Mouse (Mus musculus): ENCODE data around the gene Cradd.

The Cradd gene

DNA sequence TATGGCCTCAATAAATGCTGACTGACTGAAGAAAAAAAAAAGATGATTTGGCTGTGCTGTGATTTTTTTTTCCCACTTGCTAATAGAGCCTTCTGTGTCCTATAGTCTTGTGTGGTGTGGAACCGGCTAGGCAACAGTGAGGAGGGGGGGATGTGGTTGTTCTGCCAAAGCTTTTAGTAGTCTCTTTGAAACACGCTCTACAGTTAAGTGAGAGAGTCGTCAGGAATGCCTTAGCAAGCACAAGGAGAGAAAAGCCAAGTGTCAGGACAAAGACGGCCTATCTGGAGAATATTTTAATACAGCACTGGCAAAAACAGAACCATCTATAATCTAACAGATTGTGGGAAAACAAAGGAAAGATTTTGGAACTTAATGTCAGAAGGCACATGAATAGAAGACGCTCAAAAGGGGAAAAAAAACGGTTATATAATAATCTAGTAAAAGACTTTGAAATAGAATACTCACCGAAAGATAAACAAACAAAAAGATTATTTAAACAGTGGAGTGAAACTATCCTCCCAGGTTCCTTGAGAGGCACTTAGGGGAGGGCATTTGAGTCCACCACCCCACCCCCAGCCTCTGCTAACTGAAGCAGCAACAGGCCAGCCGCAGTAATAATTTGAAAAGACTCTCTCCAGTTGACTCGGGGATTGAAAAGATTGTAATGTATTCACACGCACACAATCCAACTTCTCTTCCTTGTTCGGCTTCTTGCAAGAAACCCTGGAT, 16.9 kb downstream of the Cradd start:
- DNase-seq (ENCODE audit: low spot score in 2 of 2), result no peak

DNA sequence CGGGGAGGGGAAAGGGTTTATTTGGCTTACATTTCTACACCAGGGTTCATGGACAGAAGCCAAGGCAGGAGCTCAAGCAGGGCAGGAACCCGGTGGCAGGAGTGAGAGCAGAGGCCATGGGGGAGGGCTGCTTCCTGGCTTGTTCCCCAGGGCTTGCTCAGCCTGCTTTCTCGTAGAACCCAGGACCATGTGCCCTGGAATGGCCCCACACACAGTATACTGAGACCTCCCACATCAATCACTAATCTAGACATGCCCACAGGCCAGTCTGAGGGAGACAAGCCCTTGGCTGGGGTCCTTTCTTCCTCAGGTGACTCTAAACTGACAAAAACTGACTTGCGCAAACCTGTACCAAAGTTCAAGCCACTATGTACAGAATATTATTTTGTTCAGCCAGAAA, 19.7 kb downstream of the Cradd start:
- DNase-seq (ENCODE audit: low spot score in 2 of 2), result no peak

GRCm38 (mm10) chr10:95302211-95303163, 21.4 kb downstream of the Cradd start:
- DNase-seq (ENCODE audit: low spot score in 2 of 2), result no peak

DNA sequence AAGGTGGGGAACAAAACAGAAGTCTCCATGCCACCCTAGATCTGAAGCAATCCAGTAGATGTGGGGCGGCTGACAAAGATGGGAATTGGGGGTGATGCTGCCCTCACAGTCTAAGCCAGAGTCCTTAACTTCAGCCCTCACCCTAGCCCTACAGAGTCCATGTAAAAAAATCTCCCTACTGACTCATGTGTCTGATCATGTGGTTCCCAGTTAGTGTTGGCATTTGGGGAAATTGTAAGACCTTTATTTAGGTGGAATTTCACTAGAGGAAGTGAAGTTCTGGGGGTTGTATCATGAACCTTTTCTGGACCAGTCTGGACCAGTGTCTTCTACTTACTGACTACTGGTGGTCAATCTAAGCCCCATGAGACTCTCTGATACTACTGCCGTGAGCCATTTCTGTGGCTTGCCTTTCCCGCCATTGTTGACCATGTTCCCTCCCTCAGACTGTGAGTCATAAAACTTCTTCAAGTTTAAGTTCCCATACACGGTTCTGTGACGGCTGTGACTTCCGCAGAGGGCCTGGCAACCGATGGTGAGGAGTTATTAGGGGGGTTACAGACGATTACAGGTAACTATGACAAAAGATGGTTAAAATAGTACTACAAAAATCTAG, 23.6 kb downstream of the Cradd start:
- DNase-seq (ENCODE audit: low spot score in 2 of 2), result no peak

GRCm38 (mm10) chr10:95299808-95300133, 24.2 kb downstream of the Cradd start:
- DNase-seq (ENCODE audit: low spot score in 2 of 2), result no peak

DNA sequence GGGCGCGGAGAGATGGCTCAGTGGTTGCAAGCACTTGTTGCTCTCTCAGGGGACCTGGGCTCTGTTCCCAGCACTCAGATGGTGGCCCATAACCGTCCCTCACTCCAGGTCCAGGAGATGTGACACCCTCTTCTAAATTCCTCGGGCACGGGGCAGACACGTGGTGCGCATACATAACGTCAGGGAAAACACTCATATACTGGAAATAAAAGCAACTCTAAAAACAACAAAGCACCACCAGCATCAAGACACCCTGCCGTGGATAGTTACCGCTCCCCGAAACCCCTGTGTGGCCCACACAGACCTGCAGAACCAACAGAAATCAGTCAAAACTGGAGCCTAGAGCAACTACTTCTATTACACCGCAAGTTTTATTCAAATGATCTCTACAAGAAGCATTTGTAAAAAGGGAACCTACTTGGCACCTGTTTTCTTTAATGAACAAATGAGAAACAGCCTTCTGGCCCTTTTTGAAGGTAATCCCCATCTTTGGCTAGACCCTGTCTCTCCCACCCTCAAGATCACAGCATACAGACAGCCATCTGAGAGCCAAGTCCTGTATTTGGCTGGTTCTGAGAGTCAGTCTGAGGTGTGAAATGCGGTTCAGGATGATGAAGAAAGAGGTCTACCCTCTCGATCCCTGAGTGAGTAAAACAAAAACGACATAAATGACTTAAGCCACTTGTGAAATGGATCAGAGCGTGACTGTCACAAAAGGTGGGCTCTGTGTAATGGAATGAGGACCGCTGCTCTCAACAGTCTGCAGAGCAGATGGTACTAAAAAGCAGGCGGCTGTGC, 24.7 kb downstream of the Cradd start:
- no peak for DNase-seq (ENCODE audit: low spot score in 2 of 2)

DNA sequence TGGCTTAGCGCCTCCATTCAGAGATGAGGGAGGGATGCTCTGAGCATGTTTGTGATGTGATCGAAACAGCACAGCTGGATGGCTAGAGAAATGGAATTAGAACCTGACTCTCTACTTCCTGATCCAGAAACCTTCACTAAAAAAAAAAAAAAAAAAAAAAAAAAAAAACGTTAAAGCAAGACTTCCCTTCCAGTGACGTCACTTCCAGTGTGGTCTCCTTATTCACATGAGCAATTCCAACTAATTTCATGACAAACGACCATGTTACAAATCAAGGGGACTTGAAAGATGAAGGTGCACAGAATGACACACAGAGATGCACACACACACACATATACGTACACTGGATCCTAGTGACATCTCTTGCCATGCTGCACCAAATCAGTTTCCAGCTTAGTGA, 25.4 kb downstream of the Cradd start:
- DNase-seq (ENCODE audit: low spot score in 2 of 2), result no peak

DNA sequence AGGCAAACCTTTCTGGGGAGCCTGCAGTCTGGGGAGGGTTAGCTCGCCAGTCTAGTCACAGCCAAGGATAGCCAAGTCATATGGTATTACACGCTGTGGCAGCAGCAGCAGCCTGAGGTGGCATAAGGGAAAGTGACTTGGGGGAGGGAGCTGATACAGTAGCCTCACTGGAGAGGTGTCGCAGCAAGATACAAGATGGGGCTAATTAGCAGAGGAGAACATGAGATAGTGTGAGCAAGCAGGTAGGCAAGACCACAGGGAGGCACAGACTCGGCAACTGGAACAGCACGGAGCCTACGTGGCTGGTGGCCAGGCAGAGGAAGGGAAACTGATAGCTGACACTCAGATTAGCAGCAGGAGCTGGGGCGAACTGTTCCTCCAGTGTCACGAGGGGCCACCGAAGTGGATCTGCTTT, 26.2 kb downstream of the Cradd start:
- no peak for DNase-seq (ENCODE audit: low spot score in 2 of 2)

DNA sequence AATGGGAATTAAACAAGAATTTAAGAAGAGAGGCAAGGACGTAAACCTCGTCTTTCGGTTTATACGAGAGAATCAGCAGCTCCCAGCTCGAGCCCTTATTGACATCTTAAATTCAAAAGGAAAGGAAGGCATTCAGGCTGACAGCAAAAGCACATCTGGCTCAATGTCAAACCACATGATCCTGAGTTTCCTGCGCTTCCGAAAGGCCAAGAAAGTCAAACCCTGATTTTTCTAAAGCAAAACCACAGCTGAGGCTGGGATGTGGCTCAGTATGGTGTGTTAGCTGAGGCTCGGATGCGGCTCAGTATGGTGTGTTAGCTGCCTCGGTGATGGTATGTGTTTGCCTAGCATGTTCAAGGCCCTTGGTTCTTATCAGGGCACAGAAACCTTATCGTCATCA, 26.9 kb downstream of the Cradd start:
- no peak for DNase-seq (ENCODE audit: low spot score in 2 of 2)

DNA sequence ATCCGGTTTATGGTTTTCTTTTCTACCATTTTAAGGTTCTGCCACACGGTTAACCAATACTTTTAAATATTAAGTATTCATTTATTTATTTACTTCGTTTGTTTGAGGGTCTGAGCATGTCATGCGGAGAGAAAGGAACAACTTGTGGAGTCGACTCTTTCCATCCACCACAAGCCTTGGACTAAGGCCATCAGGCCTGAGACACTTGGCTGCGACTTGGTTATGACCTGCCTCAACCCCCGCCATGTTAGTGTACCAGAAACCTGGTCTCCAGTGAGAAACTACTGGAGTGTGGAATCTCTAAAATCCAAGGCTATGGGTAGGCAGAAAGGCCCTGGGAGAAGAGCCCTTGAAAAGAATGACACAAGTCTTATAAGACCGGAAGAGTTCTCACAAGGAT, 30.7 kb downstream of the Cradd start:
- no peak for DNase-seq (ENCODE audit: low spot score in 2 of 2)

DNA sequence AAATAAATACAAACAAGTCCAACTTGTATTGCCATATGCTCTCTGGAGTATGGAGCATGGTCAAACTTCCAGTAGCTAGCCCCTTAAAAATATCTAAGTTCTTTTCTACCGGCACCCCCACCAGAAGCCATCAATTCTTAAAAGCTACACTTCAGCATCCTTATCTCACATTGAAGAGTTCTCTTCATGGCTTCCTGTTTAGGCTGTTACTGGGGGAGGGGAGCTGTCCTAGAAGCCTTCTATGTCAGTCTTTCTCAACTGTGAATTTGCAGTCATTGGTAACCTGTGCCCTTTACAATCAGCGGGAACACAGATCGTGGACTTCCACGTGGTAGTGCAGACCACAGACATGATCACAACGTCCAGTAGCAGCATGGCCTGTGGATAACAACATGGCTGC, 31.7 kb downstream of the Cradd start:
- no peak for DNase-seq (ENCODE audit: low spot score in 2 of 2)

- DNase-seq (ENCODE audit: low spot score in 2 of 2), result peak in 1 of 2 experiments; percentile 38
Observed at GRCm38 (mm10) chr10:95291133-95291876, 32.6 kb downstream of the Cradd start.

DNA sequence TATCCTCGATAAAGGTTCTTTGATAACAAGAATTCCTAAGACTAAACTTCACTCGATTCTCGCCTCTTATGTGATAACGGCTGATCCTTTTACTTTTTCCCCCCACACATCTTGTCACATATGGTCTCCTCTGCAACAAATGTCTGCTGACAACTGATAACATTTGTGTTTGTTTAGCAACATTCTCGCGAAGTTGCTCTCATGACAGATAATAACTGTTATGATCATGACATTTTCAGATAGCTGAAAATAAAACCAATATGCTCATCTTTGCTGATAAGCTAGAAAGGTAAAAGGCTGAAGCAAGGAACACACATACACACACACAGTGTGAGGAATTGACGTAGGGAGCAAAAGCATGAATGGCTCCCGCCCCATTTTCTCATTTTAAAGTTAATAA, 34.1 kb downstream of the Cradd start:
- DNase-seq (ENCODE audit: low spot score in 2 of 2), result no peak

DNA sequence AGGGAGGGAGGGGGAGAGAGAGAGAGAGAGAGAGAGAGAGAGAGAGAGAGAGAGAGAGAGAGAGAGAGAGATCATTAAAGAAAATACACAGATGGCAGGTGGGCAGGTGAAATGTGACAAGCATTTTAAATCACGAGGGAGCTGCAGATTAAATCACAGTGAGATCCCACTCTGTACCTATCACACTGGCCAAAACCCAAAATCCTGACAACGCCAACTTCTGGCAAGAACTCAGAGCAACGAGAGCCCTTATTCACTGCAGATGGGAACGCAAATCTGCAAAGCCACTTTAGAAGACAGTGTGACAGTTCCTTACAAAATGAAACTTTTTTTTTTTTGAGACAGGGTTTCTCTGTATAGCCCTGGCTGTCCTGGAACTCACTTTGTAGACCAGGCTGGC, 35.7 kb downstream of the Cradd start:
- no peak for DNase-seq (ENCODE audit: low spot score in 2 of 2)

- no peak for DNase-seq (ENCODE audit: low spot score in 2 of 2)
Observed at GRCm38 (mm10) chr10:95287351-95287750, 36.6 kb downstream of the Cradd start.

GRCm38 (mm10) chr10:95283434-95283833, 40.5 kb downstream of the Cradd start:
- no peak for DNase-seq (ENCODE audit: low spot score in 2 of 2)

- no peak for DNase-seq (ENCODE audit: low spot score in 2 of 2)
Observed at GRCm38 (mm10) chr10:95281996-95282395, 41.9 kb downstream of the Cradd start.

- DNase-seq (ENCODE audit: low spot score in 2 of 2), result no peak
Observed at GRCm38 (mm10) chr10:95281466-95281990, 42.4 kb downstream of the Cradd start.

DNA sequence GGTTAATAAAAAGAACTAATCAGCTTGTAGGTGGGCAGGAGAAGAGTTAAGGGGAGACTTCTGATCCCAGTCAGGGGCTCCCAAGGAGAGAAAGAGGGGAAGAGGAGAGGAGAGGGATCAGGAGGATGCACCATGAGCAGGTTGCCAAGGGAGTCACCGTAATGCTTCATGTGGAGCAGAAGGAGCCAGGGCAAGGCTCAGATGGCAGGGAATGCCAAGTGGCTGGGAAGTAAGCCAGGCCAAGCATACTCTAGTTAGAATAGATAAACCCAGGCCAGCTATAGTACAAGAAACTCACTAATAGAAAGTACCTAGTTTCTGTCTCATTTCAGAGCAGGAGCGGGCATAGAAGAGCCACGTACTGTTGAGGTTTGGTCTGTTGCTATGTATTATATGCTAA, 43.6 kb downstream of the Cradd start:
- DNase-seq (ENCODE audit: low spot score in 2 of 2), result no peak

- DNase-seq (ENCODE audit: low spot score in 2 of 2), result no peak
Observed at GRCm38 (mm10) chr10:95279459-95279858, 44.5 kb downstream of the Cradd start.

DNA sequence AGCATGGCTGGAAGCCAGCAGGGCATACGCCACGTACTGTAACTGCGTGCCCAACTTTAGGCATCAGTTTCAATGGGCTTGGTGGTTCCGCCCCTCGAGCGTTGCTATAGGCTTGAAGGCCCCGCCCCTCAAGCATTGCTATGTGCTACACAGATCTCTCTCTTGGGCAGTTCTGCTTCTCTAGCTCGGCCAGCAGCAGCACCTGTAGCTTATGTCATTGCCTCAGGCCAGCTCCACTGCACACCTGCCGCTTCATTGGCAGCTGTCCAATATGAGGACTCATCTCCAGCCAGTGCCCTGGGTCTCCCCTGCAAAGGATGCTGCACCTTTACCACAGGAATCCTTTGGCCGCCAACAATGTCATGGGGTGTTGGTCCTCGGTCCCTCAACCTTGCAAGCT, 45.8 kb downstream of the Cradd start:
- DNase-seq (ENCODE audit: low spot score in 2 of 2), result no peak

All from spleen, postnatal 10 days (tissue).